Mouse (Mus musculus) urinary bladder, postnatal 10 days (tissue): ENCODE measurements around the gene Olfr1279.
"Not testable (repeated sequence)": the region's sequence is repeated elsewhere in the genome, so short reads cannot be mapped to it uniquely, and the experiment has no call there.

Experiments used
- DNase-seq: peaks from one replicate; pipeline ENCODE4 v3.0.0; 2022; ENCODE audit warnings: low spot score

Olfr1279 gene

GRCm38 (mm10) chr2:111300374-111300773 lies at the start of gene Olfr1279:
Gene Olfr1279, plus strand, starts transcription at chr2:111300635.
- no peak for DNase-seq

- DNase-seq = no peak
These were observed 46.2 kb upstream of the Olfr1279 start, which contains the start of gene Olfr1276 for GRCm38 (mm10) chr2:111254216-111254615. Gene Olfr1276, plus strand, starts transcription at chr2:111254516.

- DNase-seq = no peak
These were observed 26.4 kb upstream of the Olfr1279 start, which contains the start of gene Olfr1277 for GRCm38 (mm10) chr2:111274006-111274405. Gene Olfr1277, minus strand, starts transcription at chr2:111274106.

GRCm38 (mm10) chr2:111289836-111290235 lies 10.6 kb upstream of the Olfr1279 start, which contains the start of gene Olfr1278:
Gene Olfr1278, plus strand, starts transcription at chr2:111290136.
- no peak for DNase-seq

- no peak for DNase-seq
These were observed 1.9 kb upstream of the Olfr1279 start for GRCm38 (mm10) chr2:111298541-111298940.

GRCm38 (mm10) chr2:111313717-111314116 lies 13.3 kb downstream of the Olfr1279 start, which contains the start of gene Olfr1280:
Gene Olfr1280, plus strand, starts transcription at chr2:111314017.
- DNase-seq = no peak

- DNase-seq = no peak
These were observed 25.8 kb downstream of the Olfr1279 start, which contains the start of gene Olfr1281 for GRCm38 (mm10) chr2:111326220-111326619. Gene Olfr1281, plus strand, starts transcription at chr2:111326520.

GRCm38 (mm10) chr2:111333721-111334120 lies 33.3 kb downstream of the Olfr1279 start:
- not testable (repeated sequence) for DNase-seq

GRCm38 (mm10) chr2:111335976-111336375 lies 35.5 kb downstream of the Olfr1279 start, which contains the start of gene Olfr1282:
Gene Olfr1282, minus strand, starts transcription at chr2:111336076.
- DNase-seq = no peak
